Mouse (Mus musculus) brain, embryonic 18.5 days (tissue): ENCODE measurements at regions not wholly inside any gene's neighbourhood (a gene's known extent, or its start where the extent isn't known, plus 50 kb on each side); places are given as distances from the start of the nearest gene placed in this dataset.

ENCODE experiments used
- DNase-seq: peaks from one replicate; pipeline ENCODE4 v3.0.0-alpha.2; 2012; ENCODE audit warnings: low read depth, low spot score

GRCm38 (mm10) chr16:29837025-29837629, 227.1 kb upstream of the Hes1 start:
- no peak for DNase-seq

- no peak for DNase-seq
Measured at GRCm38 (mm10) chr16:29837874-29838273, 226.3 kb upstream of the Hes1 start.

- DNase-seq = peak; percentile 46
Measured at GRCm38 (mm10) chr16:29838981-29839661, 225.1 kb upstream of the Hes1 start.

GRCm38 (mm10) chr16:29839662-29840001, 224.6 kb upstream of the Hes1 start:
- DNase-seq = no peak

- no peak for DNase-seq
Measured at GRCm38 (mm10) chr16:29840412-29840811, 223.8 kb upstream of the Hes1 start.

- DNase-seq = no peak
Measured at GRCm38 (mm10) chr16:29841132-29841531, 223.1 kb upstream of the Hes1 start.

GRCm38 (mm10) chr16:29842071-29842470, 222.1 kb upstream of the Hes1 start:
- no peak for DNase-seq

- DNase-seq = no peak
Measured at GRCm38 (mm10) chr16:29843490-29843889, 220.7 kb upstream of the Hes1 start.

- no peak for DNase-seq
Measured at GRCm38 (mm10) chr16:29844706-29845596, 219.2 kb upstream of the Hes1 start.

- DNase-seq = no peak
Measured at GRCm38 (mm10) chr16:29845597-29845986, 218.6 kb upstream of the Hes1 start.

GRCm38 (mm10) chr16:29847059-29847458, 217.1 kb upstream of the Hes1 start:
- DNase-seq = no peak

- no peak for DNase-seq
Measured at GRCm38 (mm10) chr16:29847734-29848133, 216.4 kb upstream of the Hes1 start.

- no peak for DNase-seq
Measured at GRCm38 (mm10) chr16:29848527-29848926, 215.7 kb upstream of the Hes1 start.

- no peak for DNase-seq
Measured at GRCm38 (mm10) chr16:29849511-29849910, 214.7 kb upstream of the Hes1 start.

GRCm38 (mm10) chr16:29850616-29851015, 213.6 kb upstream of the Hes1 start:
- DNase-seq = no peak

GRCm38 (mm10) chr16:29851827-29852226, 212.4 kb upstream of the Hes1 start:
- no peak for DNase-seq

- DNase-seq = no peak
Measured at GRCm38 (mm10) chr16:29854805-29855565, 209.2 kb upstream of the Hes1 start.

- no peak for DNase-seq
Measured at GRCm38 (mm10) chr16:29856545-29856944, 207.6 kb upstream of the Hes1 start.

- DNase-seq = no peak
Measured at GRCm38 (mm10) chr16:29858645-29859044, 205.5 kb upstream of the Hes1 start.

GRCm38 (mm10) chr16:29860306-29860705, 203.9 kb upstream of the Hes1 start:
- DNase-seq = no peak

- no peak for DNase-seq
Measured at GRCm38 (mm10) chr16:29861056-29861455, 203.1 kb upstream of the Hes1 start.
